Mouse (Mus musculus) myocyte (in vitro differentiated cells): ENCODE data around the gene Pold4. TPM values are rescaled to one million over a fixed set of nuclear protein-coding genes. Genes with fewer than 3 reads are reported as not detected.

Source experiments
- H3K27me3 ChIP-seq: one replicate; pipeline ENCODE4 v1.6.1; 2011; ENCODE audit not compliant: control insufficient read depth, insufficient read depth, insufficient read length
- H3K36me3 ChIP-seq: one replicate; pipeline ENCODE4 v1.6.1; 2011; ENCODE audit not compliant: control insufficient read depth, insufficient read depth
- H3K4me2 ChIP-seq: one replicate; pipeline ENCODE4 v1.6.1; 2011; ENCODE audit warnings: low read depth, control low read depth
- H3K4me3 ChIP-seq: one replicate; pipeline ENCODE4 v1.5.1; 2011; ENCODE audit warnings: mild to moderate bottlenecking, control low read depth, moderate library complexity
- H3K79me2 ChIP-seq: one replicate; pipeline ENCODE4 v1.6.1; 2011; ENCODE audit not compliant: control insufficient read depth, insufficient read depth
- H3ac ChIP-seq: one replicate; pipeline ENCODE4 v1.6.1; 2011; ENCODE audit not compliant: control insufficient read depth, insufficient read length
- CEBPB ChIP-seq: IDR thresholded peaks from 2 replicates; pipeline ENCODE4 v1.6.1; 2011; ENCODE audit warnings: mild to moderate bottlenecking, moderate library complexity; ENCODE audit not compliant: poor library complexity, insufficient read depth, severe bottlenecking
- E2F4 ChIP-seq: IDR thresholded peaks from one replicate; pipeline ENCODE4 v1.6.1; 2011; ENCODE audit warnings: mild to moderate bottlenecking, control low read depth, moderate library complexity; ENCODE audit not compliant: insufficient read depth
- MAX ChIP-seq: IDR thresholded peaks from one replicate; pipeline ENCODE4 v1.6.1; 2011; ENCODE audit warnings: low read depth, mild to moderate bottlenecking, control low read depth
- MYOD1 ChIP-seq, 3 experiments: IDR thresholded peaks; one replicate each; pipeline ENCODE4 v1.6.1; 2011; ENCODE audit warnings: control low read depth in 2 of 3, low read depth in 2 of 3, mild to moderate bottlenecking in 2 of 3, moderate library complexity in 1 of 3; ENCODE audit not compliant: insufficient read length in 2 of 3, control insufficient read depth in 1 of 3
- MYOG ChIP-seq, 3 experiments: IDR thresholded peaks; one replicate each; pipeline ENCODE4 v1.6.1; 2011; ENCODE audit warnings: control low read depth in 2 of 3, low read depth in 2 of 3, mild to moderate bottlenecking in 2 of 3; ENCODE audit not compliant: insufficient read length in 2 of 3, control insufficient read depth in 1 of 3, insufficient read depth in 1 of 3
- POLR2A ChIP-seq: IDR thresholded peaks from one replicate; pipeline ENCODE4 v1.6.1; 2011; ENCODE audit warnings: low read depth, mild to moderate bottlenecking, control low read depth, moderate library complexity; ENCODE audit not compliant: insufficient read length
- POLR2AphosphoS2 ChIP-seq: IDR thresholded peaks from one replicate; pipeline ENCODE4 v1.6.1; 2011; ENCODE audit warnings: low read depth, control low read depth; ENCODE audit not compliant: insufficient read length
- REST ChIP-seq: IDR thresholded peaks from one replicate; pipeline ENCODE4 v1.6.1; 2011; ENCODE audit warnings: mild to moderate bottlenecking, control low read depth, moderate library complexity; ENCODE audit not compliant: insufficient read depth, insufficient read length
- SRF ChIP-seq: IDR thresholded peaks from one replicate; pipeline ENCODE4 v1.6.1; 2011; ENCODE audit warnings: low read depth; ENCODE audit not compliant: control insufficient read depth, insufficient read length
- TCF12 ChIP-seq: IDR thresholded peaks from one replicate; pipeline ENCODE4 v1.6.1; 2011; ENCODE audit warnings: mild to moderate bottlenecking, control low read depth; ENCODE audit not compliant: poor library complexity, insufficient read depth, severe bottlenecking
- TCF3 ChIP-seq: IDR thresholded peaks from one replicate; pipeline ENCODE4 v1.6.1; 2011; ENCODE audit warnings: low read depth, control low read depth; ENCODE audit not compliant: insufficient read length
- USF1 ChIP-seq: IDR thresholded peaks from one replicate; pipeline ENCODE4 v1.6.1; 2011; ENCODE audit warnings: low read depth, mild to moderate bottlenecking, control low read depth, moderate library complexity
- polyA plus RNA-seq: library from polyadenylated mRNA; unstranded; fragments of >200 nt; fragmentation: generic; extraction: Trizol; gene quantifications from one replicate; pipeline ENCODE4 v1.2.1, GENCODE M21; 2012; ENCODE audit warnings: missing spikeins

Gene Pold4
- polyA plus RNA-seq, 1 experiment: 166 TPM

GRCm38 (mm10) chr19:4270187-4270586, 38.5 kb downstream of the Pold4 start:
- Histone ChIP-seq H3ac (no peak overlapping the region), H3K79me2 (no peaks in the 10 kb centered on the region), H3K27me3 (no peaks in the 10 kb centered on the region), H3K4me3 (no peak overlapping the region), H3K4me2 (no peak overlapping the region), H3K36me3 (no peaks in the 10 kb centered on the region)
- TF ChIP-seq POLR2AphosphoS2 (no peak), POLR2A (no peak), E2F4 (no peak), MYOD1 (IDR thresholded peaks at IDR 0.05; ENCODE audit: control insufficient read depth in 1 of 3, insufficient read length in 2 of 3, low read depth in 2 of 3) (no peak), TCF12 (no peak), TCF3 (no peak), SRF (no peak), MYOG (IDR thresholded peaks at IDR 0.05; ENCODE audit: control insufficient read depth in 1 of 3, insufficient read depth in 1 of 3, insufficient read length in 2 of 3, low read depth in 2 of 3) (no peak), MAX (no peak), REST (no peak), USF1 (no peak), CEBPB (no peak)

GRCm38 (mm10) chr19:4270972-4271371, 39.3 kb downstream of the Pold4 start:
- Histone ChIP-seq H3K4me3 (no peak overlapping the region), H3K79me2 (no peaks in the 10 kb centered on the region), H3K27me3 (no peaks in the 10 kb centered on the region), H3ac (no peak overlapping the region), H3K4me2 (no peak overlapping the region), H3K36me3 (no peaks in the 10 kb centered on the region)
- TF ChIP-seq MYOD1 (IDR thresholded peaks at IDR 0.05; ENCODE audit: control insufficient read depth in 1 of 3, insufficient read length in 2 of 3, low read depth in 2 of 3) (no peak), E2F4 (no peak), USF1 (no peak), TCF3 (no peak), REST (no peak), POLR2AphosphoS2 (no peak), MAX (no peak), SRF (no peak), POLR2A (no peak), TCF12 (no peak), CEBPB (no peak), MYOG (IDR thresholded peaks at IDR 0.05; ENCODE audit: control insufficient read depth in 1 of 3, insufficient read depth in 1 of 3, insufficient read length in 2 of 3, low read depth in 2 of 3) (no peak)

- no peaks in the 10 kb centered on the region for H3K36me3 ChIP-seq
- H3K4me2 ChIP-seq: no peak overlapping the region
- H3K4me3 ChIP-seq: no peak overlapping the region
- H3K79me2 ChIP-seq: no peaks in the 10 kb centered on the region
- no peaks in the 10 kb centered on the region for H3K27me3 ChIP-seq
- TF ChIP-seq TCF3: no peak
- no peak for TF ChIP-seq USF1
- no peak for TF ChIP-seq POLR2A
- TF ChIP-seq MYOG (IDR thresholded peaks at IDR 0.05; ENCODE audit: control insufficient read depth in 1 of 3, insufficient read depth in 1 of 3, insufficient read length in 2 of 3, low read depth in 2 of 3): no peak
- no peak for TF ChIP-seq E2F4
- TF ChIP-seq SRF: no peak
- no peak for TF ChIP-seq REST
- no peak for TF ChIP-seq MYOD1 (IDR thresholded peaks at IDR 0.05; ENCODE audit: control insufficient read depth in 1 of 3, insufficient read length in 2 of 3, low read depth in 2 of 3)
- no peak for TF ChIP-seq MAX
- TF ChIP-seq CEBPB: no peak
- H3ac ChIP-seq: no peak overlapping the region
Observed at GRCm38 (mm10) chr19:4279487-4279886, 47.8 kb downstream of the Pold4 start.

GRCm38 (mm10) chr19:4280425-4280824, 48.7 kb downstream of the Pold4 start:
- H3K27me3 ChIP-seq: no peaks in the 10 kb centered on the region
- H3K4me2 ChIP-seq: no peak overlapping the region
- no peak overlapping the region for H3K4me3 ChIP-seq
- no peaks in the 10 kb centered on the region for H3K36me3 ChIP-seq
- H3ac ChIP-seq: no peak overlapping the region
- H3K79me2 ChIP-seq: no peaks in the 10 kb centered on the region
- no peak for TF ChIP-seq TCF12
- no peak for TF ChIP-seq CEBPB
- no peak for TF ChIP-seq SRF
- no peak for TF ChIP-seq MYOD1 (IDR thresholded peaks at IDR 0.05; ENCODE audit: control insufficient read depth in 1 of 3, insufficient read length in 2 of 3, low read depth in 2 of 3)
- no peak for TF ChIP-seq USF1

GRCm38 (mm10) chr19:4282898-4283553, 51.3 kb downstream of the Pold4 start, which contains the start of gene Ankrd13d:
Ankrd13d (minus strand) TSS chr19:4283137.
- H3K27me3 ChIP-seq: no peaks in the 10 kb centered on the region

More at GRCm38 (mm10) chr19:4282898-4283553, 51.3 kb downstream of the Pold4 start, which contains the start of gene Ankrd13d:
- Histone ChIP-seq H3K79me2 (no peaks in the 10 kb centered on the region), H3K4me3 (peak within 1 kb of the TSS; percentile 18), H3K4me2 (peak within 1 kb of the TSS; percentile 19), H3K36me3 (no peaks in the 10 kb centered on the region), H3ac (no peak within 1 kb of the TSS)
- TF ChIP-seq E2F4 (no peak), POLR2AphosphoS2 (peak; percentile 16), TCF12 (no peak), TCF3 (no peak), USF1 (no peak), MAX (no peak), POLR2A (peak; percentile 19), SRF (no peak), MYOG (IDR thresholded peaks at IDR 0.05; ENCODE audit: control insufficient read depth in 1 of 3, insufficient read depth in 1 of 3, insufficient read length in 2 of 3, low read depth in 2 of 3) (peak in 1 of 3 experiments; percentile 26), MYOD1 (IDR thresholded peaks at IDR 0.05; ENCODE audit: control insufficient read depth in 1 of 3, insufficient read length in 2 of 3, low read depth in 2 of 3) (no peak), REST (no peak), CEBPB (no peak)
